Mouse (Mus musculus): ENCODE measurements around the gene Setdb1.
A peak's percentile ranks its signal among the peaks of the same experiment; 100 is the strongest.
"Not testable (repeated sequence)": the region's sequence is repeated elsewhere in the genome, so short reads cannot be mapped to it uniquely, and the experiment has no call there.

The Setdb1 gene

GRCm38 (mm10) chr3:95356701-95357449, at the start of gene Setdb1:
TSS of gene Setdb1 (minus strand) at chr3:95357202.
- peak; percentile 90 for DNase-seq (ENCODE audit: low read depth, low spot score)

- no peak for DNase-seq (ENCODE audit: low read depth, low spot score)
Measured at GRCm38 (mm10) chr3:95402741-95403140, 45.7 kb upstream of the Setdb1 start, which contains the start of gene 4930558C23Rik. TSS of gene 4930558C23Rik (minus strand) at chr3:95402841.

GRCm38 (mm10) chr3:95394385-95394784, 37.4 kb upstream of the Setdb1 start:
- DNase-seq (ENCODE audit: low read depth, low spot score) = no peak

- no peak for DNase-seq (ENCODE audit: low read depth, low spot score)
Measured at GRCm38 (mm10) chr3:95385401-95386075, 28.5 kb upstream of the Setdb1 start.

GRCm38 (mm10) chr3:95373208-95373607, 16.2 kb upstream of the Setdb1 start:
- no peak for DNase-seq (ENCODE audit: low read depth, low spot score)

- DNase-seq (ENCODE audit: low read depth, low spot score) = no peak
Measured at GRCm38 (mm10) chr3:95370101-95370500, 13.1 kb upstream of the Setdb1 start.

- DNase-seq (ENCODE audit: low read depth, low spot score) = peak; percentile 26
Measured at GRCm38 (mm10) chr3:95360276-95360675, 3.3 kb upstream of the Setdb1 start.

GRCm38 (mm10) chr3:95357746-95358145, 744 bp upstream of the Setdb1 start:
- no peak for DNase-seq (ENCODE audit: low read depth, low spot score)

- not testable (repeated sequence) for DNase-seq (ENCODE audit: low read depth, low spot score)
Measured at GRCm38 (mm10) chr3:95355911-95356544, 974 bp downstream of the Setdb1 start.

- DNase-seq (ENCODE audit: low read depth, low spot score) = peak; percentile 33
Measured at GRCm38 (mm10) chr3:95349491-95349890, 7.5 kb downstream of the Setdb1 start.

- DNase-seq (ENCODE audit: low read depth, low spot score) = not testable (repeated sequence)
Measured at GRCm38 (mm10) chr3:95348343-95348742, 8.7 kb downstream of the Setdb1 start.

GRCm38 (mm10) chr3:95346454-95346853, 10.5 kb downstream of the Setdb1 start:
- DNase-seq (ENCODE audit: low read depth, low spot score) = no peak

- DNase-seq (ENCODE audit: low read depth, low spot score) = not testable (repeated sequence)
Measured at GRCm38 (mm10) chr3:95343356-95344000, 13.5 kb downstream of the Setdb1 start.

- no peak for DNase-seq (ENCODE audit: low read depth, low spot score)
Measured at GRCm38 (mm10) chr3:95338251-95338650, 18.8 kb downstream of the Setdb1 start.

- DNase-seq (ENCODE audit: low read depth, low spot score) = no peak
Measured at GRCm38 (mm10) chr3:95337345-95337744, 19.7 kb downstream of the Setdb1 start.

- DNase-seq (ENCODE audit: low read depth, low spot score) = no peak
Measured at GRCm38 (mm10) chr3:95331528-95331927, 25.5 kb downstream of the Setdb1 start.

- DNase-seq (ENCODE audit: low read depth, low spot score) = no peak
Measured at GRCm38 (mm10) chr3:95328803-95329404, 28.1 kb downstream of the Setdb1 start.

GRCm38 (mm10) chr3:95324454-95325144, 32.4 kb downstream of the Setdb1 start:
- DNase-seq (ENCODE audit: low read depth, low spot score) = no peak

- no peak for DNase-seq (ENCODE audit: low read depth, low spot score)
Measured at GRCm38 (mm10) chr3:95323429-95323828, 33.6 kb downstream of the Setdb1 start.

- DNase-seq (ENCODE audit: low read depth, low spot score) = no peak
Measured at GRCm38 (mm10) chr3:95319701-95320625, 37.0 kb downstream of the Setdb1 start.

All from c-Kit-negative CD71-positive TER-119-positive erythroid progenitor cells, embryonic 14.5 days (primary cell).